Mouse (Mus musculus) cerebellum, adult 2 months (tissue): ENCODE data around the gene Jmjd7.

Source experiments
- CTCF ChIP-seq: fragments of 200-500 bp; IDR thresholded peaks from 2 replicates; pipeline ENCODE4 v1.5.1; 2011; ENCODE audit warnings: low read depth, mild to moderate bottlenecking, control low read depth, low read length, moderate library complexity, borderline replicate concordance; ENCODE audit not compliant: insufficient read depth
- POLR2A ChIP-seq: fragments of 200-500 bp; IDR thresholded peaks from 2 replicates; pipeline ENCODE4 v1.6.1; 2011; ENCODE audit warnings: low read length, control low read depth, borderline replicate concordance; ENCODE audit not compliant: insufficient read depth

GRCm38 (mm10) chr2:120013831-120014486 is 13.3 kb upstream of the Jmjd7 start:
- TF ChIP-seq POLR2A (no peak), CTCF (no peak)
